Mouse (Mus musculus): Measurements from ENCODE around the gene Wbp4.
A peak's percentile ranks its signal among the peaks of the same experiment; 100 is the strongest.
"Not testable (repeated sequence)": the region's sequence is repeated elsewhere in the genome, so short reads cannot be mapped to it uniquely, and the experiment has no call there.

The Wbp4 gene

DNA sequence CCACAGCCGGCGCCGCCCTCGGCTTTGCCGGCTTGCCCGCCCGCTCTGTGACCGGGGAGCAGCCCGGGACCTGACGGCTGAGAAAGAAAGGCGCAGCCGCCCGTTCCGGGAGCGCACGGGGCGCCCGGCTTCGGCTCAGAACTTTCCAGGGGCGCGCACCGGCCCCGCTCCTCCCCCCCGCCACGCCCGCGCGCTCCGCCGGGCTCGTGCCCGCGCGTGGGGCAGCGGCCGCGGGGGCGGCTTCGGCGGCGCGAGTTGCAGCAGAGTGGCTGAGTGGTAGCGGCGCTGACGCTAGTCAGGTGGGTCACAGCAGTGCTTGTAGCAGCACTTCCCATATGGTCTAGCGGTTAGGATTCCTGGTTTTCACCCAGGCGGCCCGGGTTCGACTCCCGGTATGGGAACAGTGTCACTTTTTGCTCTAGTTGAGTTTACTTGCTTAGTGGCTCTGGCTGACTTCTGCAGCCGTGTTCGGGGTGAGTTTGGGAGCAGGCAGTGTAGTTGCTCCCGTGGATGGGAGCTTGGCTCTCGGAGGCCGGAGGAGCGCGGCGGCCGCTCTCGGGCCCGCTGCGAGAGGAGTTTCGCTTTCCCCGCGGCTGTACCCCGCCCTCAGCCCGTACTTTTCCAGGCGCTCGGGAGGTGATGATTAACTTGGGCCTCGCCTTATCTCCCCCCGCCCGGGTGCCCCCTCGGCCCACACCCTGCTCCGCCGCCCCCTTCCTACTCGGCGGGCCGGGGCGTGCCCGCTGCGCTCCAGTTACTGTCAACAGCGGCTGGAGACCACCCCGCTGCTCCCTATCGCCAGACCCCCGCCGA, at the start of gene Wbp4:
Gene Wbp4 (minus strand): TSS at position 182 of the 813 bp plus-strand sequence.
- peak; percentile 96 for DNase-seq

DNA sequence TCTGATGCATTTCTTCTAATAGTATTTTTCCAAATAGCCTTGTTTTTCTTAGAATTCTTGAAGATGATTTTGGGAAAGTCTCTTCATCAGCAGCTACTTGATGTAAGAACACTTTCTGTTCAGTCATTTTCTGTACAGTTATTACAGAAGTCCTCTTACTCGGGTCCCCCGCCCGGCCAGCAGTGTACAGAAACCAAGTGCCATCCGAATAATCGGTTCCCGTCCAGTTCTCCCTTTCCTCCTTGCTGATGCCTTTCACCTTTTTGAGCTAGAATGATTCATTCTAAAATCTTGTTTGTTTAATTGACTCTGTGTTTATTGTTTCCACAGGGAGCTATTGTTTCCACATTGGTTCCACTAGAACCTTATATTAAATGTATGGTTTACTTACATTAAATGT, 49.4 kb upstream of the Wbp4 start:
- DNase-seq = no peak

DNA sequence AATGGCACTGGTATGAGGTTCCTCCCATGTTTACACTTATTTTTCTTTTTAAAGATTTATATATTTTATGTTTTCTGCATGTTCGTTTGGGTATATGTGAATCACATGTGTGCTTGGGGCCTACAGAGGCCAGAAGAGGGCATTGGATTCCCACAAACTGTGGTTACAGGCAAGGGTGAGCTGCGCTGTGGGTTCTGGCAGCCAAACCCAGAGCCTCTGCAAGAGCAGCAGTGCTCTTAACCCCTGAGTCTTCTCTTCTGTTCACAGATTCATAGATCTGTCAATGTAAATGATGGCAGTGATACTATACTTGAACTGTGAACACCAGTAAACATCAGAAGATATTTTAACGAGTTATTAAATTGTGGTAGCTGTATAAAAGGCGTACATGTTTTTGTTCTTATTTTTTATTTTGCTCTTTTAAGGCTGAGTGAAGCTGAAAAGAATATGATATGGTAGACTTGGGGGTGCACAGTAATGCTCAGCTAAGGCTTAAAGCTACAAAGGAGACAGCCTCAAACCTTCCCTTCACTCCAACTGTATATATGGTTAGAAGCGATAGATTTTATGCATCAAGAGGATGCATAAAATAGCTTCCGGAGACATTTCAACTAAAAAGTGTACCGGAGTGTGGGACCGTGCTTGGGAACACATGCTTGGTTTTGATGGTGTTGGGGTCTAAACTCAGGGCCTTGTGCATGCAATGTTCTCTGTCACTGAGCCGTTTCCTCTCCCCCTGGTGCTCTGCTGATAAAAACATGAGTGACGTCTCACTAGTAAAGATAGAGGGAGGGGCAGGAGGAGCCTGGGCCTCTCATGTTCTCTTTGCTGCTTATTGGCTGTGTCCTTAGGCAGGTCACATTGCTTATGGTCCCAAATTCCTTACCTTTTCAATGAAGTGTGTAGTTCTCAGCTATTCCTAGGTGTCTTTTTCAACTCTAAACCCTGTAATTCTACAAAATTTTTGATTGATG, 48.5 kb upstream of the Wbp4 start:
- no peak for DNase-seq

GRCm38 (mm10) chr14:79527704-79528103, 46.4 kb upstream of the Wbp4 start:
- DNase-seq = no peak

- DNase-seq = not testable (repeated sequence)
Measured at GRCm38 (mm10) chr14:79526106-79526505, 44.8 kb upstream of the Wbp4 start.

DNA sequence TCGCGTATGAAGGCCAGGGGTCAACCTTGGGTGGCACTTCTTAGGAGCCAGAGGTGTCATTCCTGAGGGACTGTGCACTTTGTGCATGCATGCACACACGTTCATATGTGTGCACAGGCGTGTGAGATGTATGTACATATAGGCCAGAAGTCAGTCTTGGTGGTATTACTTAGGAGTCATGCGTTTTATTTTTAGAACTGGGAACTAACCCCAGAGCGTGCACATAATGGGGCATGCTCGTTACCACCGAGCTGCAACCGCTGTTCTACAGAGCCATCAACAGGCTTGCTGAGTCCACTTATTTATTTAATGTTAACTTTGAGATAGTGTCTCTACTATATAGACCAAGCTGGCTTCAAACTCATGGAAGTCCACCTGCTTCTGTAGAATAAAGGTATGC, 41.1 kb upstream of the Wbp4 start:
- no peak for DNase-seq

DNA sequence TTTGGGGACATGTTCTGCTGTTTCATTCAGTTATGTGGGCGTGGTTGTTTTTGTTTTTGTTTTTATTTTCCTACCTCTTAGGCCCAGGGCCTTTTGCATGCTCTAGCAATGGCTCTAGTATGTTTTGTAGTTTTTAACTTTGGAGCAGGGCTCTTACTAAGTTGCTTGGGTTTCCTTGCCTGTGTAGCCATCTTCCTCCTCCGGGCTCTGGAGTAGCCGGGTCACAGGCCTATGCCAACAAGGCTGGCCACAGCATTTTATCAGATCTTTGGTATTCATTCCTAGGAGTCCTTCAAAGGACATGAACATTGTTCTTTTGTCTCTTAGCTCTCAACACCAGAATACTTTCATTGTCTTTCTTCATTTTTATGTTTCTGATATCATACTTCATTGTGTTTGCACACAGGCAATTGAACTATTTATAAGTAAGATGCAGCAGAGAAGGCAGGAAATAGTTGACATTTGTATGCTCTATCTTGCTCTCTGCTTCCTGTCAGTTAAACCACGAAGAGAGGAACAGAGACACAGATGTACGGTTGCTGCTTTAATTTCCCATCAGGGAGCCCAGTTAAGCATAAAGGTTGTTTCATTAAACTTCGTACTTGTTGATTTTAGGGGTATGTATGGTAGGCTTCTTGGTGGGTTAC, 40.3 kb upstream of the Wbp4 start:
- DNase-seq = no peak

DNA sequence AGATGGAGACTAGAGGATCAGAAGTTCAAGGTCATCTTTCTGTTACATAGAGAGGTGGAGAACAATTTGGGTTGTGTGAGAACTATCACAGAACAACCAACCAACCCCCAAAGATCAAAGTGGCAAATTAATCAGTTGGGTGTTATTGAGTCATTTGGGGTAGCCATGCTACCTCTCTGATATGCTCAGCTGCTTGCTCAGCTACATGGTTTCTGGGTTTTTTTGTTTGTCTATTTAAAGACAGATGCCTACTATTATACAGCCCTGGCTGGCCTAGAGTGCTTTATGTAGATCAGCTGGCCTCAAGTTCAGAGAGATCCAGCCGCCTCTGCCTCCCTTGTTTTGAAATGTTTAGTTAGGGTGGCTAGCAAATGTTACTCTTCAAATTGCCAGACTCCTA, 39.7 kb upstream of the Wbp4 start:
- DNase-seq = no peak

GRCm38 (mm10) chr14:79520612-79521011, 39.3 kb upstream of the Wbp4 start:
- no peak for DNase-seq

DNA sequence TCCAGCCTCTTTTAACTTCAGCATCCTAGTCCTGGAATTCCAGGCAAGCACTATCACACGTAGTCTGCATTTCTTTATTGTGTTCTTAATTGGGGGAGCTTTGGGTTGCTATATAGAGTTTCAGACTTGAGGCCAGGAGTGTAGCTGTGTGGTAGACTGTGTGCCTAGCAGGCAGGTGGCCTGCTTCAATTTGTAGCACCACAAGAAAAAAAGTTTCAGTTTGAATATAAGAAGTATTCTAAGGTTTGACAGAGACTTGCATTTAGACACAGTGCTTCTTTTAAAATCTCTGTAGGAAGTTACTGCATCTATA, 38.3 kb upstream of the Wbp4 start:
- DNase-seq = no peak

GRCm38 (mm10) chr14:79518761-79519662, 37.7 kb upstream of the Wbp4 start:
- DNase-seq = no peak

- no peak for DNase-seq
Measured at GRCm38 (mm10) chr14:79518123-79518522, 36.8 kb upstream of the Wbp4 start.

DNA sequence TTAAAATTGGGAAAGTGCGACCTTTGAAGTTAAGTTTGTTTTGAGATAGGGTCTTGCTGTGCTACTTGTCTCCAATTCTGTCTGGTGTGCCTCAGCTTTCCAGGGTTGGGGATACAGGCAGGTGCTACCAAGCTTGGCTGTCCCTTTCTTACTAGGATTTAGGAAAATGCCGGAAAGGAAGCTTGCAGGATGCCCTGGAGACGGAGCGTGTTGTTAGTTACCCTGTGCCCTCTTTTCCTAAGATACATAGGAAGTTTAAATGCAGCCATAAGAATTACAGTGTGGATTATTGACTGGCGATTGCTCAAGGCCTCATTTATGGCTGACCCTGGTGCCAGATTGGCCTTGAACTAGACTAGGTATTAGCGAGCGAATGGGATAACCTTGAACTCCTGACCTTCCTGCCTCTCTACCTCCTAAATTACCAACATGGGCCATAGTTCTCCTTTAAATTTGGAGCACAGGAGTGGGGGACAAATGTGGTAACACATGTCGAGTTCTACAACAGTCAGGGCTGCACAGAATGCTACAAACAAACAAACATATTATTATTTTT, 35.9 kb upstream of the Wbp4 start:
- DNase-seq = no peak

DNA sequence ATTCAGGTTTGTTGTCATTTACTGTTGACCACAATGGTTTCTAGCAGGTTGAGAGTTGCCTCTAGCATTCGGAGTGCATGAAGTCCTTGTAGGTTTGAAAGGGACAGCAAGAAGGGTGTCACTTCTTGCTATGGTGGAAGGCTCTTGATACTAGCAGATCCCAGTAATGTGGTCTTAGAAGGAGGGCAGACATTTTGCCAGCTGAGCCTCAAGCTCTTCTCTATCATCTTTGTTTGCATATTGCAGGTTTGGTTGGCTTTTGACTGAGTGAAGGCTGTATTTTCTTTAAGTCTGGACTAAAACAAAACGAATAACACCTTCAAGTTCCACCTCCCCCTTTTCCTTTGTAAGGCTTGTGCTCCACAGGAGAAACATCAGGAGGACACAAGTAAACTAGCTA, 35.4 kb upstream of the Wbp4 start:
- DNase-seq = no peak

GRCm38 (mm10) chr14:79516243-79516610, 34.9 kb upstream of the Wbp4 start:
- no peak for DNase-seq

DNA sequence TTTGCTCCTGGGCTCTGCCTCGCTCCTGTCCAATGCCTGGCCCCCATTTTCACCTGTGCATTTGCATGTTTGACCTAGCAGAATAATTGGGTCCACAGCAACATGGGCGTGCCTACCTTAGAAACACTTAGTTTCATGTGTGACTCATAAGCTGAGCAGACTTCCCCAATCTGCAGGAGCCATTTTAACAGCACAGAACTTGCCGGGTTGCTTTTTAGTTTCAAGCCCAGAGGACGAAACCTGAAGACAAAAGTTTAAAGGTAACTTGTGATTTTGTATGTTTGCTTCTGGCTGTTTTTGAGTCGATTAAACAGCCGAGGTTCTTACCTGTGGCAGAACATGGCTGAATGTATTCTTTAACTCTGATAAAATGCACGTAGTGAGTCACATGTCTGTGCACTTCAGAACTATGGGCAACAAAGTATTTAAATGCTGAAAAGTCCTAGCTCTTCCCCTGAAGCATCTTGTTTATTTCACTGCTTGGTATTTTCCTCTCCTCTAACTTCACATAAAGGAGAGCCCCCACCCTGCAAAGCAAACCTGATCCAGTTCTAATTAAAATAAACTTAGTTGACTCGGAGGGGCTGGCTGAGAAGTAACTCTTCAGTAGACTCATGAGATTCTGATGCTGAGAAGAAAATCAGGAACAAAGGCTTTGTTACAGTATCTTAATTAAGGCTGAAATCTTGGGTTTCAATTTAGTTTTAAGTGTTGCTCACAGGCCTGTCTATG, 34.4 kb upstream of the Wbp4 start:
- DNase-seq = no peak

GRCm38 (mm10) chr14:79515100-79515499, 33.8 kb upstream of the Wbp4 start:
- no peak for DNase-seq

DNA sequence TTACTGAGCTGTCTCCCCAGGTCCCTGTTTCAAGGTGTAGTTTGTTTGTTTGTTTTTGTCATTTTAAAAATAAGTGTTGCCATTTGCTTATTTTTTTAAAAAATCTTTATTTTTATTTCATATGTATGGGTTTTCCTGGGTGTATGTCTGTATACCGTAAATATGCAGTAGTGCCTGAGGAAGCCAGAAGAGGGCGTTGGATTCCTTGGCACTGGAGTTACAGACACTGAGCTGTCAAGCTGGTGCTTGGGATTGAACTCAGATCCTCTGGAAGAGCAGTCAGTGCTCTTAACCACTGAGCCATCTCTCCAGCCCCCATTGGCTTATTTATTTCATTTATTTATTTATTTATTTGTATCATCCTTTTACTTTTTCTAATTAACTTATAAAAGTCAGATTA, 32.6 kb upstream of the Wbp4 start:
- no peak for DNase-seq

DNA sequence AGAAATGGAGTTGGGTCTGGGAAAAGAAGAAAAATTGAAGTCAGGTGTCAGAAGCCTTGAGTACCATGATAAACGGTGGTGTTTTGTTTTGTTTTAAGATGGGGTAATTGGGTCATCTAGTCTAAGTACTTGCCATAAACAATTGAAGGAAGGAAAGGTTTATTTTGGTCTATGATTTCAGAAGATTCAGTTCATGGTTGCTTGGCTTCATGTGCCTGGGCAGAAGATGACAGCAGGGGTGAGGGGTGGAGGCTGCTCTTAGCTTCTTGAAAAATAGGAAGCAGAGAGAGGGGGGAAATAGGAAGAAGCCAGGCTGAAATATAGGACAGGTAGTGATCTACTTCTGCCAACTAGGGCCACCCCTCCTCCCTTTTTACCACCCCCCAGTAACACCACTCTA, 30.2 kb upstream of the Wbp4 start:
- no peak for DNase-seq

- no peak for DNase-seq
Measured at GRCm38 (mm10) chr14:79508662-79509305, 27.5 kb upstream of the Wbp4 start.

DNA sequence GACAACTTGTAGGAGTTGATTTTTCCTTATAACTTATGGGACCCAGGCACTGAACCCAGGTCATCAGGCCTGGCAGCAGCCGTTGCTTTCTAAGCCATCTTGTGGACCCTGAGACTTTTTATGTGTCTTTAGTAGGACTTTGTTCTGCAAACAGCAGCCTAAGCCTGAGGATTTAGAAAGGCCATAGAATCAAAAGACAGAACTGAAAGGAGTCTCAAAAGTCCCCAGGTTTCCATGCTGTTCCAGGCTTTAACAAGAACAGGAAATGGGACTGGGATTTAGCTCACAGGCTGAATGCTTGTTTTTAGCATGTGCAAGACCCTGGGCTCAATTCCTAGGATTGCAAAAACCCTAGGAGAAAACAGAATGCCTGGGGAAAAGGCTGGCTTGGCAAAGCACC, 26.5 kb upstream of the Wbp4 start:
- no peak for DNase-seq

Measured in right cerebral cortex, postnatal 25 days (tissue).